Mouse (Mus musculus): Measurements from ENCODE around the gene Shb. TPM values are rescaled to one million over a fixed set of nuclear protein-coding genes. Genes with fewer than 3 reads are reported as not detected.
A peak's percentile ranks its signal among the peaks of the same experiment; 100 is the strongest.

Gene Shb
- polyA plus RNA-seq, 1 experiment from 2014 or later = 2.5 TPM

- H3K27ac ChIP-seq (ENCODE audit: low read depth) = no peak overlapping the region
- WGBS (ENCODE audit: insufficient replicate concordance) = 81% methylated on average over 7 of the region's 7 CpGs
- ATAC-seq = no peak
Observed at GRCm38 (mm10) chr4:45478178-45478577, 54.1 kb downstream of the Shb start.

GRCm38 (mm10) chr4:45477047-45477446 lies 55.2 kb downstream of the Shb start:
- Histone ChIP-seq H3K9ac (replicated peaks) (no peak overlapping the region), H3K4me3 (ENCODE audit: low read depth, low read length) (no peak overlapping the region), H3K4me2 (ENCODE audit: low read depth, low read length) (no peak overlapping the region), H3K9me3 (ENCODE audit: low read length) (no peaks in the 10 kb centered on the region), H3K36me3 (replicated peaks; ENCODE audit: insufficient read depth, low read length) (no peaks in the 10 kb centered on the region), H3K27me3 (ENCODE audit: insufficient read depth, low read length) (no peaks in the 10 kb centered on the region), H3K4me1 (ENCODE audit: insufficient read depth) (peaks cover 23% of the 10 kb centered on the region), H3K27ac (ENCODE audit: low read depth) (no peak overlapping the region)
- WGBS (ENCODE audit: insufficient replicate concordance) = 59% methylated on average over 3 of the region's 3 CpGs
- DNase-seq (no peak), ATAC-seq (no peak)
- no peak for TF ChIP-seq EP300 (IDR thresholded peaks at IDR 0.05; ENCODE audit: low read depth)
- TF ChIP-seq CTCF (IDR thresholded peaks at IDR 0.05; ENCODE audit: low read depth) = no peak

More at GRCm38 (mm10) chr4:45478178-45478577, 54.1 kb downstream of the Shb start:
- TF ChIP-seq EP300 (IDR thresholded peaks at IDR 0.05; ENCODE audit: low read depth) (no peak), CTCF (IDR thresholded peaks at IDR 0.05; ENCODE audit: low read depth) (no peak)
- H3K9ac ChIP-seq (replicated peaks) = no peak overlapping the region
- H3K36me3 ChIP-seq (replicated peaks; ENCODE audit: insufficient read depth, low read length) = no peaks in the 10 kb centered on the region
- no peak overlapping the region for H3K4me3 ChIP-seq (ENCODE audit: low read depth, low read length)
- no peaks in the 10 kb centered on the region for H3K9me3 ChIP-seq (ENCODE audit: low read length)
- H3K4me1 ChIP-seq (ENCODE audit: insufficient read depth) = peaks cover 24% of the 10 kb centered on the region
- no peak for DNase-seq
- H3K27me3 ChIP-seq (ENCODE audit: insufficient read depth, low read length) = no peaks in the 10 kb centered on the region
- no peak overlapping the region for H3K4me2 ChIP-seq (ENCODE audit: low read depth, low read length)

- no peak overlapping the region for H3K4me2 ChIP-seq (ENCODE audit: low read depth, low read length)
Observed at GRCm38 (mm10) chr4:45474832-45475231, 57.4 kb downstream of the Shb start.

GRCm38 (mm10) chr4:45474131-45474530 lies 58.1 kb downstream of the Shb start:
- Histone ChIP-seq H3K27ac (ENCODE audit: low read depth) (0 out of 2 replicates have a peak overlapping the region, but pooled peaks have one; percentile 22), H3K9ac (replicated peaks) (no peak overlapping the region), H3K4me3 (ENCODE audit: low read depth, low read length) (no peak overlapping the region), H3K4me2 (ENCODE audit: low read depth, low read length) (no peak overlapping the region), H3K36me3 (replicated peaks; ENCODE audit: insufficient read depth, low read length) (peaks cover 8% of the 10 kb centered on the region; the same call in 1 of the 2 replicates), H3K27me3 (ENCODE audit: insufficient read depth, low read length) (no peaks in the 10 kb centered on the region), H3K4me1 (ENCODE audit: insufficient read depth) (peaks cover 27% of the 10 kb centered on the region), H3K9me3 (ENCODE audit: low read length) (no peaks in the 10 kb centered on the region)
- DNase-seq = no peak
- TF ChIP-seq CTCF (IDR thresholded peaks at IDR 0.05; ENCODE audit: low read depth) = no peak
- no peak for TF ChIP-seq EP300 (IDR thresholded peaks at IDR 0.05; ENCODE audit: low read depth)
- no peak for ATAC-seq
- WGBS (ENCODE audit: insufficient replicate concordance) = 78% methylated on average over 4 of the region's 4 CpGs

More at GRCm38 (mm10) chr4:45474832-45475231, 57.4 kb downstream of the Shb start:
- Histone ChIP-seq H3K27me3 (ENCODE audit: insufficient read depth, low read length) (no peaks in the 10 kb centered on the region), H3K27ac (ENCODE audit: low read depth) (peak overlapping the region; percentile 22; the same call in 1 of the 2 replicates), H3K9me3 (ENCODE audit: low read length) (no peaks in the 10 kb centered on the region), H3K4me3 (ENCODE audit: low read depth, low read length) (no peak overlapping the region), H3K4me1 (ENCODE audit: insufficient read depth) (peaks cover 27% of the 10 kb centered on the region), H3K9ac (replicated peaks) (no peak overlapping the region), H3K36me3 (replicated peaks; ENCODE audit: insufficient read depth, low read length) (peaks cover 8% of the 10 kb centered on the region; the same call in 1 of the 2 replicates)
- no peak for TF ChIP-seq CTCF (IDR thresholded peaks at IDR 0.05; ENCODE audit: low read depth)
- TF ChIP-seq EP300 (IDR thresholded peaks at IDR 0.05; ENCODE audit: low read depth) = no peak
- WGBS (ENCODE audit: insufficient replicate concordance) = 65% methylated on average over 5 of the region's 5 CpGs
- ATAC-seq = no peak; the same call in 1 of the 2 replicates
- no peak for DNase-seq

GRCm38 (mm10) chr4:45473129-45473528 lies 59.1 kb downstream of the Shb start:
- Histone ChIP-seq H3K27me3 (ENCODE audit: insufficient read depth, low read length) (no peaks in the 10 kb centered on the region), H3K4me3 (ENCODE audit: low read depth, low read length) (no peak overlapping the region), H3K27ac (ENCODE audit: low read depth) (peak overlapping the region; percentile 64), H3K36me3 (replicated peaks; ENCODE audit: insufficient read depth, low read length) (peaks cover 8% of the 10 kb centered on the region; the same call in 1 of the 2 replicates), H3K9ac (replicated peaks) (no peak overlapping the region), H3K9me3 (ENCODE audit: low read length) (no peaks in the 10 kb centered on the region), H3K4me1 (ENCODE audit: insufficient read depth) (peaks cover 27% of the 10 kb centered on the region), H3K4me2 (ENCODE audit: low read depth, low read length) (no peak overlapping the region)
- no peak for TF ChIP-seq EP300 (IDR thresholded peaks at IDR 0.05; ENCODE audit: low read depth)
- no peak for TF ChIP-seq CTCF (IDR thresholded peaks at IDR 0.05; ENCODE audit: low read depth)
- ATAC-seq (peak; percentile 8; the same call in 1 of the 2 replicates), DNase-seq (peak; percentile 47)
- 13% methylated on average over 11 of the region's 11 CpGs for WGBS (ENCODE audit: insufficient replicate concordance)

- H3K4me2 ChIP-seq (ENCODE audit: low read depth, low read length) = no peak overlapping the region
- no peak overlapping the region for H3K4me3 ChIP-seq (ENCODE audit: low read depth, low read length)
- H3K36me3 ChIP-seq (replicated peaks; ENCODE audit: insufficient read depth, low read length) = peaks cover 8% of the 10 kb centered on the region; the same call in 1 of the 2 replicates
- ATAC-seq (no peak), DNase-seq (no peak)
- 67% methylated on average over 6 of the region's 6 CpGs for WGBS (ENCODE audit: insufficient replicate concordance)
- peak overlapping the region; percentile 64 for H3K27ac ChIP-seq (ENCODE audit: low read depth)
- H3K9ac ChIP-seq (replicated peaks) = no peak overlapping the region
- H3K9me3 ChIP-seq (ENCODE audit: low read length) = no peaks in the 10 kb centered on the region
- peaks cover 30% of the 10 kb centered on the region for H3K4me1 ChIP-seq (ENCODE audit: insufficient read depth)
- TF ChIP-seq CTCF (IDR thresholded peaks at IDR 0.05; ENCODE audit: low read depth) (no peak), EP300 (IDR thresholded peaks at IDR 0.05; ENCODE audit: low read depth) (no peak)
- H3K27me3 ChIP-seq (ENCODE audit: insufficient read depth, low read length) = no peaks in the 10 kb centered on the region
Observed at GRCm38 (mm10) chr4:45472706-45473105, 59.6 kb downstream of the Shb start.

Measured in liver, postnatal 0 days (tissue).